Mouse (Mus musculus) embryonic fibroblast, embryonic 13.5 days (primary cell): ENCODE measurements around the gene Wdfy1.

Source experiments
- CTCF ChIP-seq: IDR thresholded peaks from 2 replicates; pipeline ENCODE4 v1.5.1; 2011; ENCODE audit warnings: mild to moderate bottlenecking, control low read depth, low read length, moderate library complexity, borderline replicate concordance; ENCODE audit not compliant: insufficient read depth
- POLR2A ChIP-seq: IDR thresholded peaks from 2 replicates; pipeline ENCODE4 v1.6.1; 2011; ENCODE audit warnings: low read depth, mild to moderate bottlenecking, control low read depth, low read length, moderate library complexity

DNA sequence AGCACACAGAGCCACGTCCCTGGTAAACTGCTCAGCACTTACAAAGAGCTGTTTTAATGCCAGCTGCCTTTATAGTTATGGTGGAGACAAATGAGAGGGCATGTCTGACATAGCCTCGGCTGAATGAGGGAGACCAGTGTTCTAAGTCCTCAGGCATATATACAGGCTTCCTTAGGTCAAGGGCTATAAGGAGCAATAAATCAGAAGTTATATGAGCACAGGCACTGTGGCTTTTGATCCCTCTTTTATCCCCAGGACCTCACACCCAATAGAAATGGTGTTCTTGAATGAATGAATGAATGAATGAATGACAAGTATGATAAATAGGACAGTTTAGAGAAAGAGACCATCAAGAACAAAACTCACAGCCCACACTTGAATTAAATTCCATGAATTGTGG is 16.9 kb downstream of the Wdfy1 start:
- TF ChIP-seq POLR2A (no peak), CTCF (no peak)
